Mouse (Mus musculus): ENCODE results near the gene Camta1.

Camta1 gene

GRCm38 (mm10) chr4:151593042-151593441 is 268.6 kb downstream of the Camta1 start:
- no peak for DNase-seq

GRCm38 (mm10) chr4:151586074-151586473 is 275.6 kb downstream of the Camta1 start:
- DNase-seq: peak; percentile 81

DNA sequence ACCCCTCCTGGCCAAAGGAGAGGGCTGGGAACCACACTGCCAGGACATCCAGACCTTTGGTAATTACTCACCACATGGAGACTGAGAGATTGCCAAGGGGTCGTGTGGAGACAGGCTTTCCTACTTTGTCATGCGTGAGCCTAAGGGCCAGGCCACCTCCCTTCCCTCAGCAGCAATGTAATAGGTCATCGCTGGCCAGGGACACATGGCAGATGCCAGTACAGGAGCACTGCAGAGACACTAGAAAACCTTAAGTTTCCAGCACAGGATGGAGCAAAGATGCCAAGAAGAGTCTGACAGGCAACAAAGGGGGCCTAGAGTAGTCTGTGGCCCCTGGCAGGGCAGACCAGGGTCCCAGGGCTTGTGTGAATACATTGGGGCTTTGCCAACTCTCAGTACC is 283.7 kb downstream of the Camta1 start:
- no peak for DNase-seq

DNA sequence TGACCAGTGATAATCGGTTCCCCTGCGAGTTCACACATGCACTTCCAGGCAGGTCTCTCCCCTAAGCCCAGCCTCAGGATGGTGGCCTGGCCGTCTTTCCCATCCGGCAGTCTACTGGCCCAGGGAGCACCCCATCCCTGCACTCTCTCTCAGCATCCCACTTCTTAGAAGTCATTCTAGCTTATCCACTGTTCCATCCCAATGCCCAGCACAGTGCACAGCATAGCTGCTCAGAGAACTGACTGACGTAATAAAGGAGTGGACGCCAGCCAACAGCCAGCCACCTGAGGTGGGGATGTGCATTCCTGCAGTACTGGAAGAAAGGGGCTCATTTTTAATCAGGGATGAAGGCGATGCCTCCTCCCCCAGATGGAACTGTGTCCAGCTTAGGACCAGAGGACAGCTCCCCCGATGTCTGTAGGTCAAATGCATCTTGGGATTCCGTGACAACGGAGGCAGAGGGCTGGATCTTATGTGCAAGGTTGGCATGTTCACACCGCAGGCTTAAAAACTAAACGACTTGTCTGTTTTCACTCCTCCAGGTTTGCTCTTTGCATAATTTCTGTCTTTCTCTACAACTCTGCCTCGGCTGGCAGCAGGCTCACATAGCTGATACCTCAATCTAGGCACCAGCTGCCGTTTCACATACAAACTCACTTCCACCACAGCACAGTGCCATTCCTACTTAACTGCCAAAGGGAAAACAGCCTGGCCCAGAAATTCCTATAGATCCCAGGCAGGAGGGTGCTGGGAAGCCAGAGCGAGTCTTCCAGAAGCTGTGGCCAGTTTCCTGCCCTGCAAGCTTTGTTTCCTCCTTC is 285.2 kb downstream of the Camta1 start:
- DNase-seq: no peak

DNA sequence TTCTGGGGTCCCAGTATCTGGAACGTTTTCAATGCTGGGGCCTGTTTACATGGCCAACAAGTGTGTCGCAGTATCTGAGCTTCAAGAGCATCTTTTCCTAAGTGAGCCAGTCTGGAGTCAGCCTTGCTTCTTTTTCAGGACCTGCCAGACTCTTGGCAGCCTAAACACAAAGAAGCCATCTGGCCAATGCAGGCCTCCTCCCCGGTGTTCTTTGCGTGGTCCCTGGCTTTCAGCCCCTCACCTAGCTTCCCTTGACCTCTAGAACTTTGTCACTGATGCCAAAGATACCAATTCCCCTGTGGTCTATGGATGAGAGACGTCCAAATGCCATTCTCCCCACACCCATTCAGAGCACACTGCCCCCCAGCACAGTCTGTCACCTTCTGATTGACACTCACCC is 289.0 kb downstream of the Camta1 start:
- no peak for DNase-seq

DNA sequence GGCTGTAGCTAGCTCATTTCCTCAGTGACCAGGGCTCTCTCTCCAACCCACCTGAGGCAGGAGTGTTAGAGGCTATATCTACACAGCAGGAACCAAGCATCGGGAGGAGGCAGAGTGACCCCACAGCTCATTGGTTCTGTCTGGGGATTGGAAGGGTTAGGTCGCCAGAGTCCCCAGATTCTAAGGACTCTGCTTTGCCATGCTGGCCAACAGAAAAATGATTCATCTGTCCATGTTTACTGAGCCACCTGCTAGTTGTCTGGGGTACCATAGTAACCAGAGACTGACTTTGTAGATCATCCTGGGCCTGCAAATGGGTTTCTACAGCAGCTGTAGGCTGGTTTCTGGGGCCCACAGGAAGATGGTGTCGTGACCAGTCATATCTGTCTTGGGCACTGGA is 292.1 kb downstream of the Camta1 start:
- DNase-seq: no peak

DNA sequence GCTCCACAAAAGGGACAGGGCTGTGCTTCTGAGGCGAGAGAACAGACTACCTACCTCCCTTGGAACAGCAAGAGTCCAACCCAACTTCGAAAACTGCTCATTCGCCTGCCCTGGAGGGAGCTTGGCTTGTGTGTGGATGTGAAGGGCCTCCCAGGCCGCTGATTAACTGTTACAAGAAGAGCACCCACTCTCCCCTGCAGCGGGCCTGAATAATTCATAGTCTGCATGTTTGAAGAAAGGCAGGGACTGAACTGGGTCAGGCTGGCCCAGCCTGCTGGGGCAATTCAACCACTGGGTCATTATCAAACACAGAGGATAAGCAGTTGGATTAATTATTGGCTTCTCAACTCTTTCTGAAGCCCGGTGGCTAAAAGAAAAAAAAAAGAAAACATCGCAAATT is 292.8 kb downstream of the Camta1 start:
- DNase-seq: peak; percentile 56

- no peak for DNase-seq
Measured at GRCm38 (mm10) chr4:151567105-151567504, 294.6 kb downstream of the Camta1 start.

DNA sequence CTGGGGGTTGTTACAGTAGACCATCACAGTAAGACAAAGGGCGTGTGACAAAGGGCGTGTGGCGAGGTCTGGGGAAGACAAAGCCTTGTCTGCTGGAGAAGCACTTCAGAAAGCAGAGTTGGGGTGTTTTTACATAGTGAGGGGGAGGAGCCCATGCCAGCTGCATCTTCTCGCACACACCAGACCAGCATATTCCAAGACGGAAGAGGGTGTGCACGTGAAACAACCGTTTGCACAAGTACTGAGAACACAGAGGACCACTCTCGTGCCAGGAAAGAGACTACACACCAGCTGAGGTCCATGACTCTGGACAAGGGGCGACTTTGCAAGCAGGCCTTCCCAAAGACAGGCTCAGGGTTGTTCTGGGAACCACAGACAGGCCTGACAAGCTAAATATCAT is 306.2 kb downstream of the Camta1 start:
- no peak for DNase-seq

- no peak for DNase-seq
Measured at GRCm38 (mm10) chr4:151549523-151549922, 312.2 kb downstream of the Camta1 start.

DNA sequence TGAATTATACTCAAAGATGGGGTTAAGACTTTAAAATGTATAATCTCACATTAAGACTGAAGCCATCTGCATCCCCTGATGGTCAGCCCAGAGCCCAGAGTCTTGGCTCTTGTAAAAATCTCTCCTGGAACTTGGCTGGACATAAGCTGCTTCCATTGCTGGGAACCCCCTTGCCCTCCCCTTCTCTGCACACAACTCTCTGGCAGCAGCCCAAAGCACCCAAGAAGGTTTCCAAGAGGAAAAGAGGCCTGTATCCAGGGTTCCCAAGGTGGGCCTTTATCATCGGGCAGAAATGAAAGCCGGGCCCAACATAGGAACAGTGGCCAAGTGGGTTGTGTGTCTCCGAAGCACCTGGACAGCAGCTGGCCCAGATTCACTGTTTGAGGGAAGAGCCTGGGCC is 316.2 kb downstream of the Camta1 start:
- no peak for DNase-seq

DNA sequence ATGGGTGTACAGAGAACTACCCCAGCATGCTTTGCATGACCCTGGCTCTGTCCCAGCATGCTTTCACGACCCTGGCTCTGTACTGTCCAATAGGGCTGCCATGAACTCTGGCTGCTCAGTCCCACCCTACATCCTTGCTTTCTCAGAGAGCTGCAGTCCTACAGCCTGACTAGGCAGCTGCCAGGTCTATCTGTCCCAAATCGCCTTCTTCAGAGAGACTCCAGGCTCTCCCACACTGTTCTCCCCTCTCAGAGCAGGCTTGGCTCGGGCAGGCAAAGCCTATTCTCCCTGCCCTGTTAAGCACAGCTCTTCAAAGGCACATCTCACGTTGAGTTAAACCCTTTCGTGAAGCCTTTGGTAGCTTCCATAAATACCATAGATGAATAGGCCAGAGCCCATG is 317.5 kb downstream of the Camta1 start:
- DNase-seq: no peak

DNA sequence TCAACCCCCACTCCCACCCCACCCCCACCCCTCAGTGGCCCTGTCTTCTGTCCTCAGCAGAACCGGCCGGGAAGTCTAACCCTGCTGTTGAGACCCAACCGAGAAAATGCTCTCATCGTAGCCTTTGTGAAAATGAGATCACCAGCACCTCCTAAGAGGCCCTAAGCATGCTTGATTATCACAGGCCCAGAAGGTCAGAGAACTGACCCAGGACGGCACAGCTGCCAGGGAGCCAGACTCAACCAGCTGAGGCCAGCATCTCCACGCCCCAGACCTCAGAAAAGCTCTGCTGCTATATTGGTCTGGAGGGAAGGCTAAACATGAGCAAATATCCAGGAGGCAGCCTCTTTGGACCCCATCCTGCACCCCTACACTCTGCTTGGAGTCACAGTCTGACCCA is 321.1 kb downstream of the Camta1 start:
- DNase-seq: no peak

GRCm38 (mm10) chr4:151539881-151540280 is 321.8 kb downstream of the Camta1 start:
- DNase-seq: no peak

DNA sequence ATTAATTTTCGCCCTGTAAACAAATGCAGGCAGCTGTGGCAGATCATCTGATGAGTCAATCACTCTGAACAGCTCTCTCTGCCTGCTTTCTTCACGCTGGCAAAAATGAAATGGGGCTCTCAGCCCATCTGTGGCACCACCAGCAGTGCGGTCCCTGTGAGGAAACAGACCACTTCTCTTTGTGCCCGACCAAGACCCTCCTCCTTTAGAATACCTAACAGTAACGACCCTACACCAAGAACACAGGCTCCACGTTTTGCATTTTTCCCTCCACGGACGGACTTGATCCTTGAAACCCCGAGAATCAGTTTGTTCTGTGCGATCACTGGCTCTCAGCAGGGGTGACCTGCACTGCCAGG is 322.5 kb downstream of the Camta1 start:
- DNase-seq: no peak

DNA sequence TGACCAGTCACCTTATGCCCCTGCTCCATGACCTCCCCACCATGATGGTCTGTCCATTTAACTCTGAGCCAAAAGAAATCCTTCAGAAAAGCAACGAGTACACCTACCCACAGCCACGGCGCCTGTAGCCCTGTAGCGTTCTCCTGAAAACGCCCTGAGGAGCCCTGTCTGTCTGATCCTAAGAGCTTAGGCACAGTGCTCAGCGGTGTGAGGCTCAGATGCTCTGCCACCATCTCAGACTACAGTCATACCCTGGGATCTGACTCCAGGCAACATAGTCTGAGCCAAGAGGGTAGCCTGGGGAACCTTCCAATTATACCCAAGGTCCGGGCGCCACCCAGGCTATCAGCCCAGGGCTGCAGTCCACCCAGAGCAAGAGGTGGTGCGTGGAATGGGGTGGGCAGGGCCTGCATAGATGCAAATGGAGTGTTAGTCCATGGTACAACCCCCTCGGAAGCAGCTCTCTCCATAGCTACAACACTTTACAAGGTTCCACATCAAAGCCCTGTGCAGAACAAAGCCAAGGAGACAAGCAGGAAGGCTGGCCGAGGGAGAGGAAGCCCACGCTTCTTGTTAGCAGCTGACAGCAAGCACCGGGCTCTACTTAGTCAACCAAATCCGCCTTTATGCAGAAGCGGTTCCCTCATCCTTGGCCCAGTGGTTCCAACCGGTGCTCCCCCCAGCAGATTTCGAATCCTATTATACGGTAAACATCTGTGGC is 323.1 kb downstream of the Camta1 start:
- DNase-seq: no peak

GRCm38 (mm10) chr4:151535916-151536450 is 325.7 kb downstream of the Camta1 start:
- DNase-seq: peak; percentile 30

DNA sequence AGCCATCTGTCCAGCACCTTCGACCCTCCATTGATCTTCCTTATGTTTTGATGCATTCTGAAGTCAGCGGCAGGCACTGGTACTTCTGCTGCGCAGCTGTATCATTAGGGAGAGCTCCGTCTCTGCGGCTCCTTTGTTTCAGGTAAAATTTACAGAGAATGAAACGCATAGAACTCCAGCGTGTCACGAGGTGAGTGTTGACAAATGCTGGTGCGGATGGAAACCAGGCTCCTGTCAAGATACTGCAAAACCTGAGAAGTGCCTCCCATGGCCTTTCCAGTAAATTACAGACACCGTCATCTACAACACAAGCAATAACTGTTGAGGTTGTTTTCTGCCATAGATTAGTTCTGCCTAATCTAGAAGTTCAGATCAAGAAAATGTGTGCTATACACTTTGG is 328.2 kb downstream of the Camta1 start:
- no peak for DNase-seq

GRCm38 (mm10) chr4:151528436-151528835 is 333.2 kb downstream of the Camta1 start:
- DNase-seq: no peak

GRCm38 (mm10) chr4:151527763-151528162 is 333.9 kb downstream of the Camta1 start:
- DNase-seq: no peak

- DNase-seq: no peak
Measured at GRCm38 (mm10) chr4:151520103-151520502, 341.6 kb downstream of the Camta1 start.

DNA sequence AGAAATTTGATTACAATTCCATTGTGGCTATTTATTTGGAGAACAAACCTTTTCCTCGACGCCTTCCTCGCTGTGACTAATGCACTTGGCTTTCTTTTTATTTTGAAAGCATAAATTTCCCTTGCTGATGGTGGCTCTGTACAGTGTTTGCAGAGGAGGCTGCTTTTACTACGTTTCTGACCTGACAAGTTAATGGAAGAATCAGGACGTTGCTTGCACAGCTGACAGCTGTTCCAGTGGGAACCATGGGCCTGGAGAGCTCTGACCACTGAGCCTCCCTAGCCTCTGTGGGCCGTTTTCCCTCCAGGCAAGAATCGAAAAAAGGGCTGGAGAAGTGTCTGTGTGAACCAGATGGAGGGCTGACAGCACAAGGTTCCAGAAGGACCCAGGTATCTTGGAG is 342.7 kb downstream of the Camta1 start:
- no peak for DNase-seq

- no peak for DNase-seq
Measured at GRCm38 (mm10) chr4:151516998-151517799, 344.5 kb downstream of the Camta1 start.

Data from retina, postnatal 1 day (tissue).